Mouse (Mus musculus): ENCODE results near the gene Glyatl3. TPM values are rescaled to one million over a fixed set of nuclear protein-coding genes. Genes with fewer than 3 reads are reported as not detected.

Gene Glyatl3
- polyA plus RNA-seq, 1 experiment from 2014 or later: not detected

- DNase-seq (ENCODE audit: low spot score): peak; percentile 45
- WGBS: 19% methylated on average over 2 of the region's 2 CpGs
- peak; percentile 83 for ATAC-seq (ENCODE audit: low FRiP score, low TSS enrichment)
- no peaks in the 10 kb centered on the region for H3K4me1 ChIP-seq (replicated peaks; ENCODE audit: control insufficient read depth, insufficient read depth)
- no peak overlapping the region for H3K27ac ChIP-seq (replicated peaks)
- no peaks in the 10 kb centered on the region for H3K27me3 ChIP-seq (ENCODE audit: control insufficient read depth, insufficient read depth, low read length)
- no peaks in the 10 kb centered on the region for H3K9me3 ChIP-seq (ENCODE audit: control insufficient read depth, low read length)
- no peak overlapping the region for H3K9ac ChIP-seq (ENCODE audit: low read length)
- TF ChIP-seq EP300 (optimal IDR thresholded peaks at IDR 0.05): peak; percentile 26
- TF ChIP-seq CTCF (IDR thresholded peaks at IDR 0.05; ENCODE audit: low read depth): no peak
- no peaks in the 10 kb centered on the region for H3K36me3 ChIP-seq (ENCODE audit: control insufficient read depth, insufficient read depth, low read length)
- no peak overlapping the region for H3K4me3 ChIP-seq (ENCODE audit: low read depth, low read length)
- no peak overlapping the region for H3K4me2 ChIP-seq (replicated peaks; ENCODE audit: low read depth)
Measured at GRCm38 (mm10) chr17:40873582-40874011, 40.6 kb downstream of the Glyatl3 start.

- Histone ChIP-seq H3K27ac (replicated peaks) (no peak overlapping the region), H3K4me1 (replicated peaks; ENCODE audit: control insufficient read depth, insufficient read depth) (no peaks in the 10 kb centered on the region), H3K4me2 (replicated peaks; ENCODE audit: low read depth) (no peak overlapping the region), H3K9ac (ENCODE audit: low read length) (no peak overlapping the region), H3K27me3 (ENCODE audit: control insufficient read depth, insufficient read depth, low read length) (no peaks in the 10 kb centered on the region), H3K36me3 (ENCODE audit: control insufficient read depth, insufficient read depth, low read length) (no peaks in the 10 kb centered on the region), H3K4me3 (ENCODE audit: low read depth, low read length) (no peak overlapping the region), H3K9me3 (ENCODE audit: control insufficient read depth, low read length) (no peaks in the 10 kb centered on the region)
- TF ChIP-seq CTCF (IDR thresholded peaks at IDR 0.05; ENCODE audit: low read depth) (no peak), EP300 (optimal IDR thresholded peaks at IDR 0.05) (no peak)
- ATAC-seq (ENCODE audit: low FRiP score, low TSS enrichment) (no peak), DNase-seq (ENCODE audit: low spot score) (no peak)
- 92% methylated on average over 6 of the region's 6 CpGs for WGBS
Measured at GRCm38 (mm10) chr17:40872626-40873025, 41.5 kb downstream of the Glyatl3 start.

DNA sequence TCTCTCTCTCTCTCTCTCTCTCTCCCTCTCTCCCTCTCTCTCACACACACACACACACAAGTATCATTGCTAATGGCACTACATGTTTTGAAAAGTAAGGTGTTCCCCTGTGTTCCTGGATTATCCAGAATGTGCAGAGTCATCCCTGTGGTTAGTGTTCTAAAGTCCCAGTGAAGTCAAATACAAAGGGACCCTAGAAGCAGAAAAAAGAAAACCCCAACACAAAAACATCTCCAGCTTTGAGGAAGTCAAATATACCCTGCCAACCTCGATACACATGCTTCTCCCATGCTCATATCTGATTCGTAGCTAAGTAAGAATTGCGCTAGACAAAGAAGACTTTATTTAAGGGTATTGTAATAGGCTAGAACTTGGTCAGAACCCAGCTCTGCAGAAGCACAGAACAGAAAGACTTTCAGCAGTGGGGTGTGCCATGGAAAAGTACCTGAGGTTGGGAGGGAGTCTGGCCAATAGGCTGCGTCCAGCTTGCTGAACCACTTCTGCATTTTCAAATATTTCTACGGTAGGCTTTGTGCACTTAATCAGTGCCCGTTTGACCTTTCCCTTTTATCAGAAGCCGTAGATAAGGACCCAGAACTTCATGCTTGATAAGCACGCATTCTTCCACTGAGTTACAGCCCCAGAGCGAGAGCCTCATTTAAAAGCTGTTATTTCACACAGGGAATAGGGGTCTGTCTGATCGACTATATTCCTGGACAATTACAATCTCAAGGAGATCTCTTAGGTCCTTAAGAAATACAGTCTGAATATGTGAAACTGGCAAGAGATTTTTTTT is 45.0 kb downstream of the Glyatl3 start:
- DNase-seq (ENCODE audit: low spot score): peak; percentile 61
- no peak overlapping the region; the same call in 1 of the 2 replicates for H3K4me2 ChIP-seq (replicated peaks; ENCODE audit: low read depth)
- no peaks in the 10 kb centered on the region for H3K9me3 ChIP-seq (ENCODE audit: control insufficient read depth, low read length)
- 35% methylated on average over 10 of the region's 10 CpGs for WGBS
- peak; percentile 79 for ATAC-seq (ENCODE audit: low FRiP score, low TSS enrichment)
- TF ChIP-seq CTCF (IDR thresholded peaks at IDR 0.05; ENCODE audit: low read depth) (no peak), EP300 (optimal IDR thresholded peaks at IDR 0.05) (no peak)
- H3K27me3 ChIP-seq (ENCODE audit: control insufficient read depth, insufficient read depth, low read length): no peaks in the 10 kb centered on the region
- H3K4me3 ChIP-seq (ENCODE audit: low read depth, low read length): no peak overlapping the region
- no peaks in the 10 kb centered on the region for H3K36me3 ChIP-seq (ENCODE audit: control insufficient read depth, insufficient read depth, low read length)
- H3K9ac ChIP-seq (ENCODE audit: low read length): no peak overlapping the region
- H3K27ac ChIP-seq (replicated peaks): peak overlapping the region; percentile 25; the same call in 1 of the 2 replicates
- no peaks in the 10 kb centered on the region for H3K4me1 ChIP-seq (replicated peaks; ENCODE audit: control insufficient read depth, insufficient read depth)

- Histone ChIP-seq H3K4me3 (ENCODE audit: low read depth, low read length) (no peak overlapping the region), H3K27me3 (ENCODE audit: control insufficient read depth, insufficient read depth, low read length) (no peaks in the 10 kb centered on the region), H3K9me3 (ENCODE audit: control insufficient read depth, low read length) (no peaks in the 10 kb centered on the region), H3K4me2 (replicated peaks; ENCODE audit: low read depth) (no peak overlapping the region), H3K27ac (replicated peaks) (no peak overlapping the region), H3K4me1 (replicated peaks; ENCODE audit: control insufficient read depth, insufficient read depth) (no peaks in the 10 kb centered on the region), H3K9ac (ENCODE audit: low read length) (no peak overlapping the region), H3K36me3 (ENCODE audit: control insufficient read depth, insufficient read depth, low read length) (no peaks in the 10 kb centered on the region)
- DNase-seq (ENCODE audit: low spot score) (no peak), ATAC-seq (ENCODE audit: low FRiP score, low TSS enrichment) (no peak)
- no peak for TF ChIP-seq EP300 (optimal IDR thresholded peaks at IDR 0.05)
- TF ChIP-seq CTCF (IDR thresholded peaks at IDR 0.05; ENCODE audit: low read depth): no peak
Measured at GRCm38 (mm10) chr17:40855065-40855464, 59.1 kb downstream of the Glyatl3 start.

Other genes starting within 250 kb of the Glyatl3 start
- gene Esp1, start 187.2 kb downstream of the Glyatl3 start, polyA plus RNA-seq (2015; fragmentation: Nextera tagmentation; extraction: Ambion mirVana): not detected in 2 replicates
- not detected in 2 replicates for gene Crisp2, start 107.3 kb downstream of the Glyatl3 start, polyA plus RNA-seq (2015; fragmentation: Nextera tagmentation; extraction: Ambion mirVana)
- 0.15 and 0.16 TPM in 2 replicates for gene Rhag, start 103.2 kb downstream of the Glyatl3 start, polyA plus RNA-seq (2015; fragmentation: Nextera tagmentation; extraction: Ambion mirVana)
- 5.7 and 6.0 TPM in 2 replicates for gene 9130008F23Rik, start 33.8 kb downstream of the Glyatl3 start, polyA plus RNA-seq (2015; fragmentation: Nextera tagmentation; extraction: Ambion mirVana)
- 26.0 TPM in 2 replicates for gene Mut, start 20.3 kb upstream of the Glyatl3 start, polyA plus RNA-seq (2015; fragmentation: Nextera tagmentation; extraction: Ambion mirVana)
- 8.0 and 10.0 TPM in 2 replicates for gene Cenpq, start 20.7 kb upstream of the Glyatl3 start, polyA plus RNA-seq (2015; fragmentation: Nextera tagmentation; extraction: Ambion mirVana)

Data from stomach, postnatal 0 days (tissue).